Mouse (Mus musculus): ENCODE data around the gene Tmem206.

DNA sequence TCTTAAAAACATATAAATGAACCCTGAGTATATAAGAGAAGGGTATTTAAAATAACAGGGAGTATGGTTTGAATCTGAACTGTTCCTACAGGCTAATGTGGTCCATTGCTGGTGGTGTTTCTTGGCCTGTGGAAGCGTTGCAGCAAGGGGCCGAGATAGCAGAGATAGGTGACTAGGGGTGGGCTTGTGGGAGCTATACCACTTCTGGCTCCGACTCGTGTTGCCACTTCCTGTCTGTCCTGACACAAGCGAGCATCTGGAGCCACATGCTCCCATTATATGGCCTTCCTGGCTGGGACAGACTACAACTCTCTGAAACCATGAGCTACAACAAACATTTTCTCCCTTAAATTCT is 49.9 kb downstream of the Tmem206 start:
- TF ChIP-seq CTCF (IDR thresholded peaks at IDR 0.05; ENCODE audit: low read depth) = no peak
- no peak for TF ChIP-seq EP300 (IDR thresholded peaks at IDR 0.05; ENCODE audit: low read depth)

All from liver, embryonic 14.5 days (tissue).